Mouse (Mus musculus) left cerebral cortex, postnatal 4 days (tissue): ENCODE results near the gene Psmb6. TPM values are rescaled to one million over a fixed set of nuclear protein-coding genes. Genes with fewer than 3 reads are reported as not detected.
A peak's percentile ranks its signal among the peaks of the same experiment; 100 is the strongest.

ENCODE experiments used
- DNase-seq: peaks from one replicate; pipeline ENCODE4 v3.0.0-alpha.2; 2022
- intact Hi-C: fragments of 180-260 bp; cut with DNase I; formaldehyde crosslinking; loops from one replicate; pipeline ENCODE4 v1.15.1; 2025
- total RNA-seq, 2 experiments: library from RNA; stranded (reverse); gene quantifications; 2 replicates each; pipeline ENCODE4 v1.2.3; 2021

Gene Psmb6
- total RNA-seq, result 100 to 1,000 TPM; 269 to 276 TPM

GRCm38 (mm10) chr11:70525184-70525678, at the start of gene Psmb6:
TSS of gene Psmb6 (plus strand) at chr11:70525367.
- intact Hi-C loops, result no loop called here
- DNase-seq, result peak; percentile 90

GRCm38 (mm10) chr11:70485498-70485897, 39.7 kb upstream of the Psmb6 start:
- DNase-seq, result no peak
- intact Hi-C loops, result no loop called here

DNA sequence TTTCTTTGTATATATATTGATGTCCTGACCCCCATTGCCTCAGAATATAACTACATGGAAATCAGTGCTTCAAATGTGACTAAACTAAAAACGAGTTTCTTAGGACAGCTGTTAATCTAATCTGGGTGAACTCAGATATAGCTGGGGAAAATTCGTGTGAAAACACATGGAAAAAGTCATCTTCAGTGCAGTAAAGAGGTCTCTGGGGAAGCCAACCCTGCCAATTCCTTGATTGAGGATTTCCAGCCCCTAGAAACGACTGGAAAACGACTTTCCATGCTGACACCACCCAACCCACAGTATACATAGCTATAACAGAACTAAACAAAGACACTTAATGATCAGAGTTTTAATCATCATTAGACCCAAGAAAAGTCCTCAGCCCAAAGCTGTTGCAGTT, 37.4 kb upstream of the Psmb6 start:
- DNase-seq, result no peak

GRCm38 (mm10) chr11:70489138-70489537, 36.0 kb upstream of the Psmb6 start:
- DNase-seq, result no peak
- intact Hi-C loops, result no loop called here

More for the DNA sequence above, 37.4 kb upstream of the Psmb6 start:
- intact Hi-C loops, result no loop called here

GRCm38 (mm10) chr11:70489684-70490083, 35.5 kb upstream of the Psmb6 start:
- intact Hi-C loops, result no loop called here
- no peak for DNase-seq

DNA sequence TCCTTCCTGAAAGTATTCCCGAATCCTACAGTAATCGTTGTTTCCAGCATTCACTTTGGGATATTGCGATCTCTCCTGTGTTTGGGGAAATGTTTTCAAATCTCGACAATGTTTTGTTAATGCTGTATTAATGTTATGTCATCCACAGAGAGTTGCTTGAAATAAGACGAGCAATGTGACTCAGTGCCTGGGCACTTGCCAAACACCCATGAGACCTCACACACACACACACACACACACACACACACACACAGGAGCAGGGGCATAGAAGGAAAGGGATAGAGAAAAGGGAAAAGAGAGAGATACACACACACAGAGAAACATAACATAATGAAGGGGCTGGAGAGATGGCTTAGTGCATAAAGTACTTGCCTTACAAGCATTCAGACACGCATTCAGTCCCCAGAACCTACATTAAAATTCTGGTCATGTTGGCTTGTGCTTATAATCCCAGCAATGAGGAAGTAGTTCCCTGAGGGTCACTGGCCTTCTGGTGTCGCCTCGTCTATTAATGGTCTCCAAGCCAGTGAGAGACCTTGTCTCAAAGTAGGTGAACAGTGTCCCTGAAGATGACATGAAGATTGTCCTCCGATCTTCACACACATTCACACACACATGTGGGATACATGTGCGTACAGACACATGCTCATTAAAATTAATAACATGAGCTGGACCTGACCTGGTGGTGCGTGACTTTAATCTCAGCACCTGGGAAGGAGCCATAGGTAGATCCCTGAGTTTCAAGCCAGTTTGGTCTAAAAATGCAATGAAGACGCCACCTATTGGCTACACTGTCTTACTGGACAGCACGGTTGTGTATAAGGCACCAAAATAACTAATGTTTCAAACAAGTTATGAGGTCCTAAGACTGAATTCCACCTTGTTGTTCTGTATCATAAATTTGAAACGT, 25.3 kb upstream of the Psmb6 start:
- no peak for DNase-seq
- intact Hi-C loops, result no loop called here

- DNase-seq, result no peak
- intact Hi-C loops, result no loop called here
Measured at GRCm38 (mm10) chr11:70500476-70500812, 24.7 kb upstream of the Psmb6 start.

DNA sequence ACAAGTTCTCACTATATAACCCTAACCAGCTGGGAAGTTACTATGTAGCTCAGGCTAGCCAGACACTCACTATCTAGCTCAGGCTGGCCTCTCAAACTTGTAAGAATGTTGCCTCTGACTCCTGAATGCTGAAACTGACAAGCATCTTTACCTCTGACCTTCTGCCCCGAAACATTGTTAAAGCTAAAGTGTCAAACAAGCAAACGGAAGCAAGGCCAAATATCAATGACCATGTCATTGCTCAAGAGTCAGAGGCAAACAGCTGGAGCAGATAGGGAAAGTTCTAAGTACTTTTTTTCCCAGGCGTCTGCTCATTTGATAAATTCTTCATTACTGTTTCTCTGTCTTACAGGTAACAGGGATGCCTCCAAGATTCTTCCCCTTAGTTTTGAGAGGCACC, 23.1 kb upstream of the Psmb6 start:
- intact Hi-C loops, result no loop called here
- no peak for DNase-seq

DNA sequence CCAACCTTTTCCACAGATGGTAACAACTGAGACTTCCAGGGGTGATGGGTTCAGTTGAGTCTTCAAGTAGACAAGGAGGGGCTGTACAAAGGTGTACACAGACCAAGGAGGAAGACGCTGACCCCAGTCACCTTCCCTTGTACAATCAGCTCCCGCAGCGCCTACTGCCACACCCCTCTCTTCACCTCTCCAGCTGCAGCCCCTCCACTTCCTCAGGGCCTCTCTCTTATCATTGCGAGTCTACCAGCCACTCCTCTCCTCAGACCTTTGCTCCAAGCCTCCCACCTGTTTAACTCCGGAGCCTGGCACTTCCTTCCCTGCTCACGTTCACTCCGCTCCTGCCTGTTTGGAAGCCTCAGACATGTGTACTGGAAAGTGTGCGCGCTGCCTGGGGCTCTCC, 20.2 kb upstream of the Psmb6 start, which contains the start of gene Tm4sf5:
Tm4sf5 (plus strand) TSS at position 275 of the 400 bp plus-strand sequence.
- no peak for DNase-seq
- intact Hi-C loops, result loop anchor here (5.0 kb wide), 2 partner anchors 53 to 83 kb away; partner anchors contain the start of gene Med11

GRCm38 (mm10) chr11:70506385-70506784, 18.8 kb upstream of the Psmb6 start:
- intact Hi-C loops, result loop anchor here (5.0 kb wide), 2 partner anchors 54 to 84 kb away; partner anchors contain the start of gene Med11
- DNase-seq, result peak; percentile 63

- intact Hi-C loops, result loop anchor here (5.0 kb wide), 2 partner anchors 55 to 85 kb away; partner anchors contain the start of gene Med11
- DNase-seq, result no peak
Measured at GRCm38 (mm10) chr11:70506962-70507515, 18.1 kb upstream of the Psmb6 start.

GRCm38 (mm10) chr11:70509753-70510564, 15.2 kb upstream of the Psmb6 start:
- peak; percentile 40 for DNase-seq

GRCm38 (mm10) chr11:70511242-70511641, 13.9 kb upstream of the Psmb6 start:
- DNase-seq, result no peak
- intact Hi-C loops, result loop anchor here (10.0 kb wide), 1 partner anchor 244 kb away; no protein-coding TSS in a partner anchor

More at GRCm38 (mm10) chr11:70509753-70510564, 15.2 kb upstream of the Psmb6 start:
- intact Hi-C loops, result loop anchor here (5.0 to 10.0 kb wide), 3 partner anchors 58 to 245 kb away; partner anchors contain the start of gene Med11

- DNase-seq, result no peak
- intact Hi-C loops, result loop anchor here (10.0 kb wide), 1 partner anchor 243 kb away; no protein-coding TSS in a partner anchor
Measured at GRCm38 (mm10) chr11:70511825-70512224, 13.3 kb upstream of the Psmb6 start.

DNA sequence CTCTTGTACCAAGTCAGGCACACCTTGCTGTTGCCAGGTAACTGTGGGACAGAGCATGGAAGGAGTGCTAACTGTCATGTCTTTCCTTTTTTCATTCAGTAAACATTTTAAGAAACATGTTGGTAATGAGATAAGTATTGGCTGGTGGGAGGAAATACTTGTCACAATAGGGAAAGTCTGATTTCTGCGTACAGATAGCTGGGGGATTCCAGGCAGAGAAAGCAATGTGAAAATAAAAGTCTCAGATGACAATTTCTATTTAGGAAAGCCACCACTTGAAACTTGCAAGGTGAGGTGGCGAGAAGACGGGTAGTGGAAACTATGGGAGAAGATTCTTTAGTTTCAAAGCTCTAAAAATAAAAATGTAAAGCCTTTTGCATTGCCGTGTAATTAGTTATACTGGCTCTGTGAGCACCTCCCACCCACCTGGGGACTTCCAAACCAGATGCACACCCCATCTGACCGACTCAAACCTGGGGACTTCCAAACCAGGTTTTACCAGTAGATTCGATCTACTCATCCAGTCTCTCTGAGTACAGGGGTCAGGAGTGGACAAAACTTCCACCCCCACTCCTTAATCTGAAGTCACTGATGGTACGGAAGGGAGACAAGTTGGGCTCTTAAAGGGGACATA, 12.3 kb upstream of the Psmb6 start:
- DNase-seq, result no peak
- intact Hi-C loops, result loop anchor here (10.0 kb wide), 1 partner anchor 242 kb away; no protein-coding TSS in a partner anchor

DNA sequence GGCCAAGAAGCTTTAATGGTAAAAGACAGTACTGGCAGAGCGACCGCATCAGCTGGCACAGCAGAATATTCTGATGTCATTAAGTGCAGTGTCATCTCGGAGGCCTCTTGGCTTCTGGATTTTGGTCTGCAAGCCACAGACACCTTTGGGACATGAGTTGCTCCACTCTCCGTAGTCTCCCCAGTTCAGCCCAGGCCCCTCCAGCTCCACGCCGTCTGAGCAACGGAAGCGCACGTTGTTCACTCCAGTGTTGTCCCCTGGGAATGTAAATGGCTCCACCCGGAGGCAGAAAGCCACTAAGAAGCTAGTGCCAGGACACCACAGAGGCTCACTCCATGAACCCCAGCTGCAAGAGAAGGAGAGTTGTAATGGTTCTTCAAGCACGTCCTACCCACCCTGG, 11.6 kb upstream of the Psmb6 start:
- intact Hi-C loops, result loop anchor here (10.0 kb wide), 1 partner anchor 241 kb away; no protein-coding TSS in a partner anchor
- DNase-seq, result no peak

GRCm38 (mm10) chr11:70514288-70514687, 10.9 kb upstream of the Psmb6 start, which contains the start of gene Vmo1:
TSS of gene Vmo1 (minus strand) at chr11:70514616.
- no peak for DNase-seq
- intact Hi-C loops, result loop anchor here (10.0 kb wide), 1 partner anchor 241 kb away; no protein-coding TSS in a partner anchor

- intact Hi-C loops, result loop anchor here (10.0 kb wide), 1 partner anchor 238 kb away; no protein-coding TSS in a partner anchor
- no peak for DNase-seq
Measured at GRCm38 (mm10) chr11:70516352-70516751, 8.8 kb upstream of the Psmb6 start.

DNA sequence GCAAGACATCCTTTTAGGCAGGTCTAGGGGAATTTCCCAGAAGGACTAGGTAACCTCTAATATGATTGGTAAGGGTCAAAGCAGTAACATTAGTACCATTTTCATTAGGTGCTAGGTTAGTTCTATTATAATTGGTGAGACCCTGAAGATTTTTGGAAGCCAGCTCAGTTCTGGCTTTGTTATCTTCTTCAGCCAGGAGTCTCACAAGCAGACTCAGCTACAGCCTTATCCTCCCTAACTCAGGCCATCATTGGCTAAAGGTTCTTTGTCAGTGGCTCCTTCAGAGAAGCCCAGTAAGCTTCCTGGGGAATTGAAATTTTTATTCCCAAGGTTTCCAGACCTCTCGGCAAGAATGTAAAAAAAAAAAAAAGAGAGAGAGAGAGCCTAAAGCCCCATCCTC, 6.7 kb upstream of the Psmb6 start:
- intact Hi-C loops, result loop anchor here (10.0 kb wide), 1 partner anchor 236 kb away; no protein-coding TSS in a partner anchor

More for the DNA sequence above, 6.7 kb upstream of the Psmb6 start:
- DNase-seq, result no peak
